Mouse (Mus musculus): ENCODE results near the gene Pstpip1.
A peak's percentile ranks its signal among the peaks of the same experiment; 100 is the strongest.

Gene Pstpip1

GRCm38 (mm10) chr9:56104921-56105320, 15.2 kb downstream of the Pstpip1 start:
- no peak for DNase-seq (ENCODE audit: extremely low spot score, low read depth, low spot score)

- no peak for DNase-seq (ENCODE audit: extremely low spot score, low read depth, low spot score)
Observed at GRCm38 (mm10) chr9:56106274-56107072, 16.7 kb downstream of the Pstpip1 start.

DNA sequence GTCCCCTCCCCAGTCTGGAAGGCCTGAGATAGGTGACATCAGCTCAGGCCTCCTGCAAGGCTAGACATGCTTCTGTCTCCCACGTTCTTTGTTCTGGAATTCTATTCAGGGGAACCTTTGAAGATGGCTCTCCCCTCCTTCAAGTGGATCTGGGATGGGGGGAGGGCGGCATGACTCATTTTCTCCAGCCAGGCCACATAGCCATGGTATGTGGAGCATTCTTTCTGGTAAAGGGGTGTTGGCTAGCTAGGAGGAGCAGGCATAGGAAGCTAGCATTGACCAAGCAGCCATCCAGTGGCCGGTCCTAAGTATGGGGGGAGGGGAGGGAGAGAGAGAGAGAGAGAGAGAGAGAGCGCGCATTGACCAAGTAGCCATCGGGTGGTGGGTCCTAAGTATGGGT, 17.8 kb downstream of the Pstpip1 start:
- no peak for DNase-seq (ENCODE audit: extremely low spot score, low read depth, low spot score)

GRCm38 (mm10) chr9:56108174-56108573, 18.4 kb downstream of the Pstpip1 start:
- no peak for DNase-seq (ENCODE audit: extremely low spot score, low read depth, low spot score)

GRCm38 (mm10) chr9:56118091-56118490, 28.3 kb downstream of the Pstpip1 start:
- no peak for DNase-seq (ENCODE audit: extremely low spot score, low read depth, low spot score)

DNA sequence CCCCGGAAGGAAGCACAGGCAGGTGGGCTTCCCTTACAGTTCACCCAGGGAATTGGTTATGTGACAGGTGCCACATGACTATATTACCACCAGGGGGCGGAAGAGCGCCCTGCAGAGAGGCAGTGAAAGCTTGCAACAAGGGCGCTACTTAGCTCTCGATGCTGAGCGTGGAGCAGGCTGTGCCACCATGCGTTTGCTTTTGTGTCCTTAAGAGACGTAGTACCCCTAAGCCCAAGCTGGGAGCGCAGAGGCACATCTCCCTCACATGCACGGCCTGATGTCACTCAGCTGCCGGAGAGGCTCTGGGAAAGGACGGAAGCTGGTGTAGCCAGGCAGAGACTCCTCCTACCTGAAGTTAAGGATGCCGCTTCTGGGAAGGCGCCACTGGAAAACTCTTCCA, 28.8 kb downstream of the Pstpip1 start:
- peak; percentile 74 for DNase-seq (ENCODE audit: extremely low spot score, low read depth, low spot score)

DNA sequence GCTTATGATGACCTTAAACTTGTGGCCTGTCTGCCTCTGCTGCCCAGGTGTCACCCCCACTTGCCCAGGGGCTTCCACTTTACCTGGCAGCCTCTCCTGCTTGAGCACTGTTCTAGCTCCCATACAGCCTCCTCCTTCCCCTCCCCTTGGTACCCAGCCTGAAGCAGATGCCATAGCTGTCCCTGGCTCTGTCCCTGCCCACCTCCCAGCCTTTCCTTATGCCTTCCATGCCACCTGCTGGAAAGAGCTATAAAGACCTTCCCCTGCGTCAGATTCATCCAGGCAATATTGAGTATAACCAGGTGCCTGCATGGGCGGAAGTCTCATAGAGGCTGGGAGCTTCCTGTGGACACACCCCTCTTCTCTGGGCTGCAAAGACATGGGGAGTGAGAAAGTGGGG, 29.9 kb downstream of the Pstpip1 start:
- no peak for DNase-seq (ENCODE audit: extremely low spot score, low read depth, low spot score)

- DNase-seq (ENCODE audit: extremely low spot score, low read depth, low spot score): peak; percentile 20
Observed at GRCm38 (mm10) chr9:56121097-56121496, 31.3 kb downstream of the Pstpip1 start.

DNA sequence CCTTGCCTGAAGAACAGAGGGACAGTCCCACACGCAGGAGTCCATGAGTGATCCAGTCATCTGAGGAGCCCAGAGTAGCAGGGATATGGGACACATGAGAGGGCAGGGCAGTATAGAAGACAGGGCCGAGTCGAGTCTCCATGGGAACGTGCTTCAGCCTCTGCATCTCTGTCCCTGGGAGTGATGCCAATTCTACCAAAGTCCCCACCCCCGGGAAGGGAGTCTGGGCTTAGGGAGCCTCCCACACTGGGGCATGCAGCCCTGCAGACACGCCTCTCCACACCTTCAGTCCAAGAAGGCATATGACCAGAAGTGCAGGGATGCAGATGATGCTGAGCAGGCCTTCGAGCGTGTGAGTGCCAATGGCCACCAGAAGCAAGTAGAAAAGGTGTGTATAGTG, 33.2 kb downstream of the Pstpip1 start:
- DNase-seq (ENCODE audit: extremely low spot score, low read depth, low spot score): no peak

GRCm38 (mm10) chr9:56123613-56124012, 33.9 kb downstream of the Pstpip1 start:
- DNase-seq (ENCODE audit: extremely low spot score, low read depth, low spot score): no peak

DNA sequence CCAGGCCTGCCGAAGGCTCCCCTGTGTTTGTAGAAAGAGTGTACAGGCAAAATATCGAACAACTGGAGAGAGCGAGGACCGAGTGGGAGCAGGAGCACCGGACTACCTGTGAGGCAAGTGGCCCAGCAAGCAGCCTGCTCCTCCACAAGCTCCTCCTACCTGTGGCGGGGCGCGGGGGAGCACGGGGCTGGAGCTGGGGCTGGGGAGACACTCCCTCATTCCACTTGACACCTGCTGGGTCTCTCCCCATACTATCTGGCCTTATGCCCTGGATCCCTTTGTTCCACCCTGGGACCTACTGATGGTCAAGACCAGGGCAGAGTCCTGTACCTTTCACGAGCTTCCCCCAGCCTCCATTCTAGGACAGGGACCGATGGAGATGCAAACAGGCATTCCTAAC, 34.8 kb downstream of the Pstpip1 start:
- DNase-seq (ENCODE audit: extremely low spot score, low read depth, low spot score): no peak

DNA sequence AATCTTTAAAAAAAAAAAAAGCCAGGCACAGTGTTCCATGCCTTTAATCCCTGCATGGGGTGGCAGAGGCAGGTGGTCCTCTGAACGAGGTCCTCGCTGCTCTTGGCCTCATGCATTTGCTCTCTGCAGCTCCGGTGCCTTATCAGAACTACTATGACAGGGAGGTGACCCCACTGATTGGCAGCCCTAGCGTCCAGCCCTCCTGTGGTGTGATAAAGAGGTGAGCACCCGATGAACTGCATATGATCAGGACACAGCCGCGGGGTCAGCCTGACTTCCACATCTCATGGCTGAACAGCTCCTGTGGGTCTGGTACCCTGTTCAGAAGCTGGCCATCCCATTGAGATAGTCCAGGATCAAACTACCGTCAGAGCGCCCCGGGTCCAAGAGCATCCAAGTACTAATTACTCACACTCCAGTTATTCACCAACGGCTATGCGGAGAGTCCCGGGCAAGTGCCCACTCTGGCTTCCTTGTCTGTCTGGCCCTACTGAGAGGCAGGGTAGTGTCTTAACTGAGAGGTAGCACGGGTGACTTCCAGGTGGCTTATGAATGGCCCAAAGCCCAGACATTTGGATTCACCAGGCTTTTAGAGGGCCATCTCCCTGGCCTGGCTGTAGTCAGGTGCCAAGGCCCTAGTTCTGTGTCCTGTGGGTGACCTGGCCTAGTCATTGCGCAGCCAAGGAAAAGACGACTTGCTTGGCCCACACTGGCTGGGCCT, 36.9 kb downstream of the Pstpip1 start:
- no peak for DNase-seq (ENCODE audit: extremely low spot score, low read depth, low spot score)

- no peak for DNase-seq (ENCODE audit: extremely low spot score, low read depth, low spot score)
Observed at GRCm38 (mm10) chr9:56128331-56128730, 38.6 kb downstream of the Pstpip1 start.

GRCm38 (mm10) chr9:56129951-56130350, 40.2 kb downstream of the Pstpip1 start:
- no peak for DNase-seq (ENCODE audit: extremely low spot score, low read depth, low spot score)

DNA sequence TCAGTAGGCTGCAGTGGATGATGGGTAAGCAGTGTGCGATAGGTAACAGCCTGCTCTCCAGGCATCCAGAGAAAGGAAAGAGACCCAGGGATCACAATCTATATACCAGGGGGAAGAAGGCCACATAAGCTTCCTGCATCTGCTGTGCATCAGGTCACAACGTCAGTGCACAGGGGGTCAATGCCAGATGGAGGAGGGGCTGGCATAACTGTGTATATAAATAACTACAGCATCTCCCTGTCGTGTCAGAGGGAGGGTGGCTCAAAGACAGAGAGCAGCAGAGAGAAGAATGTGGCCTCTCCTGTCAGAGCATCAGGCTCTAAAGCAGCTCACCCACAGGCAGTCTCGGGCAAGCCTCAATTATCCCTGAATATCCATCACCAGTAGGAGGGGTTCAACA, 40.8 kb downstream of the Pstpip1 start:
- no peak for DNase-seq (ENCODE audit: extremely low spot score, low read depth, low spot score)

GRCm38 (mm10) chr9:56131813-56132525, 42.2 kb downstream of the Pstpip1 start:
- no peak for DNase-seq (ENCODE audit: extremely low spot score, low read depth, low spot score)

- DNase-seq (ENCODE audit: extremely low spot score, low read depth, low spot score): no peak
Observed at GRCm38 (mm10) chr9:56133970-56134369, 44.2 kb downstream of the Pstpip1 start.

DNA sequence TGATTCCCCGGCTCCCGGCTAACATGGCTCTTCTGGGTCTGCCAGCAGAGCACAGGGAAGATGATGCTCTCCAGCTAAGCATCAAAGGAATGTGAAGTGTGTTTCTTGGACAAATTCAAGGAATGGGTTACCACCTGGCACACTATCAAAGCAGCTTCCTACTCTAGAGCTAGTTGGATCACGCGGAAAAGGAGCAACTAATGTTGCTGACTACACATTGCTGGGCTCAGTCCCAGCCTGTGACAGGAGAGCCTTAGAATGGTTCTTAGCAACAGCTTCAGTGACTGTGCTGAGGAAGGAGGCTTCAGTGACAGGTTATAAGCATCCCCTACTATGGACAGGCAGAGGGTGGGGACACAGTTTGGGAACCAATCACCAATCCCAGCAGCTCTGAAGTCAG, 44.9 kb downstream of the Pstpip1 start:
- no peak for DNase-seq (ENCODE audit: extremely low spot score, low read depth, low spot score)

DNA sequence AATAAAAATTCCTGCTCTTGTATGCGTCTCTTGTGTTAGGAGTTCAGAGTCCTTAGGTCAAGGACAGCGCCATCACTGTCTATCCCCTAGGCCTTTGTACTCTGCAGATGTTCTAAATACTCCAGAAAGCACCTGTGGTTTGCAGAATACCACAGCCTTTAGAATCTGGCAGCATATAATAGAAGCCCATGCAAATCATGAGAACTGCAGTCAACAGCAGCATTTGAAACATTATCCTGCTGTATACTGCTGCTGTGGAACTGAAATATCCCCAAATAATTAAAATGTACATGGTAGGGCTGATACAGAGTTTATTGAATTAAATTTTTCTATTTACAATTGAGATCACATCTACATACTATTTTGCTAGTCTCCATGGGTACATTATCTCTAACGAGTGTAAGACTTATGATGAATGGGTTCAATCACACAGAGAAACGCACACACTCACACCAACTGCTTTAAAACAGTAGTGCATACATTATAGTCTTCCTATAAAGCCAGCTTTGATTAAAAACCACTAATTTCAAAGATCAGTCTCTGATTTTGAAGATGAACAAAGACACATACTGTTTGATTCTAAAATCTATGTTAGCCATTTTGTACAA, 45.9 kb downstream of the Pstpip1 start:
- no peak for DNase-seq (ENCODE audit: extremely low spot score, low read depth, low spot score)

- DNase-seq (ENCODE audit: extremely low spot score, low read depth, low spot score): no peak
Observed at GRCm38 (mm10) chr9:56141776-56142175, 52.0 kb downstream of the Pstpip1 start.

GRCm38 (mm10) chr9:56144366-56145003, 54.7 kb downstream of the Pstpip1 start:
- DNase-seq (ENCODE audit: extremely low spot score, low read depth, low spot score): no peak

Measured in hindlimb bud, embryonic 11.5 days (tissue).